Mouse (Mus musculus) spleen, adult 10 weeks (tissue): ENCODE measurements around the gene Gm14295. TPM values are rescaled to one million over a fixed set of nuclear protein-coding genes. Genes with fewer than 3 reads are reported as not detected.

ENCODE experiments used
- polyA plus RNA-seq: library from polyadenylated mRNA; stranded (reverse); fragments of 350-450 nt; fragmentation: Illumina TruSeq; extraction: RNeasy Lipid Tissue Mini Kit (QIAGEN cat#74804); gene quantifications from one replicate; pipeline ENCODE4 v1.2.3, GENCODE M21; 2015; ENCODE audit warnings: low replicate concordance; ENCODE audit not compliant: insufficient read depth

Gene Gm14295
- polyA plus RNA-seq, result 14.1 TPM

DNA sequence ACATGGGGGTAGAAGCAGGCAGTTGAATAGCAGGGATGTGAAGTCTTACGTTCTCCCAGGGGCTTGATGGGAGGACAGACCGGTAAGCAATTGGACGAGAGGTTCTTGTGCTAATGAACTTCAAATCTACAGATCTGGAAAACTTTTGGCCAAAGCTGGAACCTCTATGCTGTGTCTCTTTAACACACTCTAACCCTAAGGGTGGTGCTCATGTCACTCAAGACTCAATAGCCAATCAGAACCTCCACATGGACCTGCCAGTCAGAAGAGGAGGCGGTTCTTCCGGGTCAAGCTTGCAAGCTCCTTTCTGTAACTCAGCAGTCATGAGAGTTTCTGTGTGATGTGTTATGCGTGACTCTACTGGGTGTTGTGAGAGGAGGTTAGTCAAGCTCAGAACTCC lies at the start of gene Gm14295:
Gm14295 (plus strand) TSS at position 301 of the 400 bp plus-strand sequence.

GRCm38 (mm10) chr2:176830840-176831239 lies 32.4 kb downstream of the Gm14295 start, which contains the start of gene Gm14408:
Gm14408 (plus strand) TSS chr2:176831140.

Other genes starting within 250 kb of the Gm14295 start
- 6.7 TPM for gene Gm14308, start 162.3 kb upstream of the Gm14295 start, polyA plus RNA-seq
- 35.0 TPM for gene Zfp973, start 128.1 kb upstream of the Gm14295 start, polyA plus RNA-seq
- 26.7 TPM for gene Gm14305, start 90.3 kb upstream of the Gm14295 start, polyA plus RNA-seq
- gene Gm14408, start 32.5 kb downstream of the Gm14295 start, polyA plus RNA-seq, result not detected
- gene Gm14296, start 129.2 kb downstream of the Gm14295 start, polyA plus RNA-seq, result 7.7 TPM
- gene Gm14419, start 202.3 kb downstream of the Gm14295 start, polyA plus RNA-seq, result 3.6 TPM